Mouse (Mus musculus) brain, embryonic 14.5 days (tissue): ENCODE measurements at regions not wholly inside any gene's neighbourhood (a gene's known extent, or its start where the extent isn't known, plus 50 kb on each side); places are given as distances from the start of the nearest gene placed in this dataset.

Experiments used
- CTCF ChIP-seq: fragments of 200-500 bp; IDR thresholded peaks from 2 replicates; pipeline ENCODE4 v1.5.1; 2012; ENCODE audit warnings: inconsistent platforms, mild to moderate bottlenecking, moderate library complexity, borderline replicate concordance; ENCODE audit not compliant: insufficient read depth, insufficient read length; ENCODE audit errors: extremely low read depth
- POLR2A ChIP-seq: fragments of 200-500 bp; IDR thresholded peaks from 2 replicates; pipeline ENCODE4 v1.6.1; 2012; ENCODE audit warnings: mild to moderate bottlenecking, inconsistent platforms, borderline replicate concordance; ENCODE audit not compliant: poor library complexity, insufficient read depth, insufficient read length, severe bottlenecking; ENCODE audit errors: extremely low read depth

DNA sequence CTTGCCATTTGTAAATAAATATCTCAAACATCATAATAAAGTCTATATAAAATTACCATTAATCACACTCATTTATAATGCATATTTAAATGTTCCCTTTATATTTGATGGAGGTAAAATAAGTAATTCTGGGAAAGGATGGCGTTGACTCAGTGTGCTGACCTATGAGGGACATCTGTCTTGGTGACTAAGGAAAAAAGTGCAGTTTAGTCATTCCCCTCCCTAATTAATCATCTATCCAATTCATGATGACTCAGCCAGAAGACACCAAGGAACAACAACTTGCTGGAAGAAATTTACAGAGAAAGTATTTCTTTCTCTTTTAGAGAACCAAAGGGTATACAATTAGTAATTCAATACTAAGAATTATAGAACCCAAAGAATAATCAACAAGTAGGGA lies 584.0 kb upstream of the Msl3l2 start:
- no peak for TF ChIP-seq CTCF
- TF ChIP-seq POLR2A = no peak
